Mouse (Mus musculus): Measurements from ENCODE around the gene Ebf1. TPM values are rescaled to one million over a fixed set of nuclear protein-coding genes. Genes with fewer than 3 reads are reported as not detected.

Ebf1 gene
- polyA plus RNA-seq, 1 experiment from 2014 or later: 3.6 TPM

DNA sequence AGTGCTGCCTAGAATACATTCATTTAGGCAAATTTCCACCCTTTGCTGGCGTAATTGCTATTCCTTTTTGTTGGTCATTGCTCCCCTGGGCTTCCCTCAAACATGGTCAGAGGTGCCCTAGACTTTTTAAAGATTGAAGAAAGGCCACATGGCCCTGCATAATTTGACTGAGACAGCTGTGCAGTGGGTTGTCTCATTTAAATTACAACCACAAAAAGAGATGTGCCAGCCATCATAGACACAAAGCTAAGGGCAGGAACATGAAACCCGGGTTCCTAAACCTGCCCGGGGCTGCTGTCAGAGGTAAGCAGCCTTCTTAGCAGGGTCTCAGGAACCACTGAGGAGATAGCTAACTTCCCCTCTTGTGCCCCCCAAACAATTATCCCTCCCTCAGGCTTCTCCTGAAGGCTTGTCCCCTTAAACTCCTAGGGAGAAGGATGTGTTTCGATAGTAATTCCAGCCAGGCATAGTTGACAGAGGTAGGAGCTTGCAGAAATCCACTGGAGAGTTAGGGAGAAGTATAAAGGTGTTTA is 46.6 kb downstream of the Ebf1 start:
- H3K27me3 ChIP-seq (ENCODE audit: control insufficient read depth, insufficient read depth, low read length): no peaks in the 10 kb centered on the region
- H3K9me3 ChIP-seq (ENCODE audit: control insufficient read depth, low read length): no peaks in the 10 kb centered on the region
- H3K9ac ChIP-seq (ENCODE audit: low read length): no peak overlapping the region
- H3K4me1 ChIP-seq (replicated peaks; ENCODE audit: control insufficient read depth, insufficient read depth): no peaks in the 10 kb centered on the region
- no peaks in the 10 kb centered on the region for H3K36me3 ChIP-seq (ENCODE audit: control insufficient read depth, insufficient read depth, low read length)
- TF ChIP-seq CTCF (IDR thresholded peaks at IDR 0.05; ENCODE audit: low read depth) (no peak), EP300 (optimal IDR thresholded peaks at IDR 0.05) (no peak)
- H3K4me2 ChIP-seq (replicated peaks; ENCODE audit: low read depth): no peak overlapping the region
- no peak overlapping the region for H3K27ac ChIP-seq (replicated peaks)
- ATAC-seq (ENCODE audit: low FRiP score, low TSS enrichment) (no peak), DNase-seq (ENCODE audit: low spot score) (no peak)
- WGBS: 67% methylated on average over 4 of the region's 4 CpGs
- H3K4me3 ChIP-seq (ENCODE audit: low read depth, low read length): no peak overlapping the region

DNA sequence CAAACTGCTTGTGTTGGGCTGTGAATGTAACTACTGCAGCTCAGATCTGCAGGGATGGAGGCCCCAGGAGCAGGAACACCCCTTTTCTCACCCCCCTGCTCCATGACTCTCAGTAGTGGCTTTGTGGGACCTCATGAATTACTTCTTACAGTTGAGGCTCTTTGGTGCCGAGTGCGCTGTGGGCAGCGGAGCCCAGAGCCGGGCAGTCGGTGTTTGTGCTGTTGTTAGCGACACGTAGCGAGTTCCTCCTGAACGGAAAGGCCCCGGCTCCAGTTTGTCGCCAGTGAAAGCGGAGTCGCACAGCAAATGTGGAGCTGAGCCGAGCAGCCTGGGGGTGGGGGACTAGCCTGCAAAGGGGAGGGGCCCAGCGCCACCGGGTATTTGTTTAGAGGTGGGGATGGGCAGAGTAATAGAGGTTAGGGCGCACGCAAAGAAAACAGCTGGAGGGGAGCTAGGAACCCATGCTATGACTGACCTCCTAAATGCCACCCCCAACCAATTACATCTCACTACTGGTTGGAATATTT is 48.1 kb downstream of the Ebf1 start:
- no peaks in the 10 kb centered on the region for H3K4me1 ChIP-seq (replicated peaks; ENCODE audit: control insufficient read depth, insufficient read depth)
- DNase-seq (ENCODE audit: low spot score) (peak; percentile 18), ATAC-seq (ENCODE audit: low FRiP score, low TSS enrichment) (no peak)
- no peak overlapping the region for H3K4me3 ChIP-seq (ENCODE audit: low read depth, low read length)
- peak overlapping the region; percentile 27 for H3K4me2 ChIP-seq (replicated peaks; ENCODE audit: low read depth)
- no peaks in the 10 kb centered on the region for H3K36me3 ChIP-seq (ENCODE audit: control insufficient read depth, insufficient read depth, low read length)
- no peak overlapping the region; the same call in 1 of the 2 replicates for H3K27ac ChIP-seq (replicated peaks)
- WGBS: 26% methylated on average over 18 of the region's 18 CpGs
- no peak overlapping the region for H3K9ac ChIP-seq (ENCODE audit: low read length)
- H3K27me3 ChIP-seq (ENCODE audit: control insufficient read depth, insufficient read depth, low read length): no peaks in the 10 kb centered on the region
- TF ChIP-seq CTCF (IDR thresholded peaks at IDR 0.05; ENCODE audit: low read depth): no peak
- TF ChIP-seq EP300 (optimal IDR thresholded peaks at IDR 0.05): no peak
- H3K9me3 ChIP-seq (ENCODE audit: control insufficient read depth, low read length): no peaks in the 10 kb centered on the region

DNA sequence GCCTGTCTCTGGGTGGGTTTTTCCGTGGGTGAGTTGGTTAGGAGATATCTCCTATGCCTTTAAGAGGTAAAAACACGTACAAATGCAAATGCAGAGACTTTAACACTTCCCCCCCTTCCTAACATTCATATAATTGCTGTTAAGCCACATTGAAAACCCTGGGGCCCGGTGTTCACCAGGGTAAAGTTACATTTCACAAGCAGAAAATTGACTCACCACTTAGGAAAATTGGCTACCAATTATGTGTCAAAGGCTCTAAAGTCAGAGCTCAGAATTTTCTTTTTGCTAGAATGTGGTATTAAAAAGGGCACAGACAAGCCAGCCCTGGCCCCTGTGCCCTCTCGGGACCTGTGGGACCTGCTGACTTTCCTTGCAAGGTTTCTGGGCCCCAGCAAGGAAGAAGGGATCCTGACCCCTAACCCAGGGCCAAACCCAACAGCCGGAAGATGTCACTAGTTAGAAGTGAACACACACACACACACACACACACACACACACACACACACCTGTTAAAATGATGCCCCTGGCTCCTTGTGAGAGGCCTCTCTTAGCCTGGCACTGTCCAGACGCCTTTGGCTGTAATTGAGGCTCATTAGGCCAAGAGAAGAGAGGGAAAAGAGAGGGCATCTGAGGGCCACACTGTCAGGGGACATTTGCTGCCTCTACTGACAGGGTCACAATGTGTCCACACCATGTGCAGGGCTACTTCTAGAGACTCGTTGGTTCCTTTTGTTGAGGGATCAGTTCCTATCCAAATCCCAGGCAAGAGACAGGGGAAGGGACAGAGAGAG is 48.8 kb downstream of the Ebf1 start:
- WGBS: 63% methylated on average over 7 of the region's 7 CpGs
- H3K4me2 ChIP-seq (replicated peaks; ENCODE audit: low read depth): no peak overlapping the region
- no peak for TF ChIP-seq CTCF (IDR thresholded peaks at IDR 0.05; ENCODE audit: low read depth)
- no peak for TF ChIP-seq EP300 (optimal IDR thresholded peaks at IDR 0.05)

DNA sequence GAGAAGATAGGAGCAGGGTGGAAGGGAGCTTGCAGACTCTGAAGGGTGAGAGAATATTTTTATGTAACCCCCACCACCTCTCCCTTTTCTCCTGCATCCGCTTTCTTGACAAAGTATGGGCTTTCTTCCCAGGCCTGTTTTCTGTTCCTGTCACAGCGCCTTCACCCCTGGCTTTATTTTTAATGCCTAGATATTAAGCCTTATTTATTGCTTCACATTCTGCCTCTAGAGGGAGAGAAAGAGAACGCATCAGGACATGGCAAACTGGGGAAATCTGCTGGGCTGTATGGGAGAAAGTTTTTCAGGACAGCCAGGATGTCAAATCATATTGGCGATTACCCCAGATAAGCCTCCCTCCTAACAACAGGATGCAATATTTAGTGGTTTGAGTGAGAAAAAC is 49.6 kb downstream of the Ebf1 start:
- 24% methylated on average over 4 of the region's 4 CpGs for WGBS
- no peak for ATAC-seq (ENCODE audit: low FRiP score, low TSS enrichment)
- DNase-seq (ENCODE audit: low spot score): no peak
- no peak overlapping the region for H3K9ac ChIP-seq (ENCODE audit: low read length)
- H3K4me3 ChIP-seq (ENCODE audit: low read depth, low read length): no peak overlapping the region
- H3K36me3 ChIP-seq (ENCODE audit: control insufficient read depth, insufficient read depth, low read length): no peaks in the 10 kb centered on the region
- TF ChIP-seq EP300 (optimal IDR thresholded peaks at IDR 0.05) (no peak), CTCF (IDR thresholded peaks at IDR 0.05; ENCODE audit: low read depth) (peak; percentile 60)
- H3K9me3 ChIP-seq (ENCODE audit: control insufficient read depth, low read length): no peaks in the 10 kb centered on the region
- no peak overlapping the region for H3K27ac ChIP-seq (replicated peaks)
- no peaks in the 10 kb centered on the region for H3K4me1 ChIP-seq (replicated peaks; ENCODE audit: control insufficient read depth, insufficient read depth)
- H3K4me2 ChIP-seq (replicated peaks; ENCODE audit: low read depth): no peak overlapping the region
- H3K27me3 ChIP-seq (ENCODE audit: control insufficient read depth, insufficient read depth, low read length): no peaks in the 10 kb centered on the region

More for the DNA sequence above, 48.8 kb downstream of the Ebf1 start:
- Histone ChIP-seq H3K27ac (replicated peaks) (no peak overlapping the region), H3K9ac (ENCODE audit: low read length) (no peak overlapping the region), H3K4me3 (ENCODE audit: low read depth, low read length) (no peak overlapping the region), H3K4me1 (replicated peaks; ENCODE audit: control insufficient read depth, insufficient read depth) (no peaks in the 10 kb centered on the region), H3K27me3 (ENCODE audit: control insufficient read depth, insufficient read depth, low read length) (no peaks in the 10 kb centered on the region), H3K9me3 (ENCODE audit: control insufficient read depth, low read length) (no peaks in the 10 kb centered on the region), H3K36me3 (ENCODE audit: control insufficient read depth, insufficient read depth, low read length) (no peaks in the 10 kb centered on the region)
- ATAC-seq (ENCODE audit: low FRiP score, low TSS enrichment) (no peak), DNase-seq (ENCODE audit: low spot score) (no peak)

DNA sequence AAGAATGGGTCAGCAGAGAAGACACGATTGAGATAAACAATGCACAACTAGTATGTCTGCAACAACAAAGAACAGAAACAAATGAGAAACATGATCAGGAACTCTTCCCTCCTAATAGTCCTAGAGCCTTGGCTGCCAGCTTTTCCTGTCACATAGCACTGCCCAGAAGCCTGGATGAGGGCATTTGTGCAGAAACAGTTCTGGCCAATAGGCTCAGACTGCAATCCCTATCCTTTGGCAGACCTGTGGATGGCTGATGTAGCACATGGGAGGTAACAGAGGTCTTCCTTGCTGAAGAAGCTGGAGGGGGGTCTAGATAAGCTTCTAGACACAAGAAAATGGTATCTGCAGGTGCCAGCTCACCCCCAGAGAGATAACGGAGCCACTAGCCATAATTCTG is 64.2 kb downstream of the Ebf1 start:
- Histone ChIP-seq H3K4me2 (replicated peaks; ENCODE audit: low read depth) (no peak overlapping the region), H3K9me3 (ENCODE audit: control insufficient read depth, low read length) (no peaks in the 10 kb centered on the region), H3K36me3 (ENCODE audit: control insufficient read depth, insufficient read depth, low read length) (no peaks in the 10 kb centered on the region), H3K4me1 (replicated peaks; ENCODE audit: control insufficient read depth, insufficient read depth) (no peaks in the 10 kb centered on the region), H3K4me3 (ENCODE audit: low read depth, low read length) (no peak overlapping the region), H3K27me3 (ENCODE audit: control insufficient read depth, insufficient read depth, low read length) (no peaks in the 10 kb centered on the region), H3K27ac (replicated peaks) (no peak overlapping the region), H3K9ac (ENCODE audit: low read length) (no peak overlapping the region)
- ATAC-seq (ENCODE audit: low FRiP score, low TSS enrichment) (no peak), DNase-seq (ENCODE audit: low spot score) (no peak)
- 79% methylated on average over 2 of the region's 2 CpGs for whole genome bisulfite sequencing
- TF ChIP-seq EP300 (optimal IDR thresholded peaks at IDR 0.05): no peak
- no peak for TF ChIP-seq CTCF (IDR thresholded peaks at IDR 0.05; ENCODE audit: low read depth)

DNA sequence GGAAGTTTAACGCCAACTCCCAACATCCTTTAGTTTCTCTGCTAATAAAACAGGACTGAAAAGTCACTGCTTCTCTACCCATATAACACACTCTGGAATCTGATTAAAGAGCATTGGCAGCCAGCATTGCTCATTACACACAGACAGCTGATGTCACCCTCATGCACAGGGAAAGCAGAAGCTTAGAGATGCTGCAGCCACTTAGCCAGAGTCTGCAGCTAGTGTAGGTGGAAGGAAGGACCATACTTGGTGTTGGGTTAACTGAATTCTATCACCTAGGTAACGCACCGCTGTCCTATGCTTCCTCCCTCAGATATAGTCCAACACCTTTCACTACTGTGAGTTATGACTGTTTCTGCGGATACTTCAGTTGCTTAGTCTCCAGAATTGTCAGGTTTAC is 64.9 kb downstream of the Ebf1 start:
- Histone ChIP-seq H3K9ac (ENCODE audit: low read length) (no peak overlapping the region), H3K4me2 (replicated peaks; ENCODE audit: low read depth) (no peak overlapping the region), H3K36me3 (ENCODE audit: control insufficient read depth, insufficient read depth, low read length) (no peaks in the 10 kb centered on the region), H3K27ac (replicated peaks) (no peak overlapping the region), H3K9me3 (ENCODE audit: control insufficient read depth, low read length) (no peaks in the 10 kb centered on the region), H3K4me3 (ENCODE audit: low read depth, low read length) (no peak overlapping the region), H3K4me1 (replicated peaks; ENCODE audit: control insufficient read depth, insufficient read depth) (no peaks in the 10 kb centered on the region), H3K27me3 (ENCODE audit: control insufficient read depth, insufficient read depth, low read length) (no peaks in the 10 kb centered on the region)
- DNase-seq (ENCODE audit: low spot score): no peak
- ATAC-seq (ENCODE audit: low FRiP score, low TSS enrichment): no peak
- 86% methylated on average over 4 of the region's 4 CpGs for WGBS
- TF ChIP-seq CTCF (IDR thresholded peaks at IDR 0.05; ENCODE audit: low read depth): no peak
- no peak for TF ChIP-seq EP300 (optimal IDR thresholded peaks at IDR 0.05)

Measured in stomach, postnatal 0 days (tissue).